Mouse (Mus musculus): ENCODE results near the gene Hsph1.

- TF ChIP-seq CTCF (conservative IDR thresholded peaks at IDR 0.05 in 1 of 2, IDR thresholded peaks at IDR 0.05 in 1 of 2; ENCODE audit: low read depth in 2 of 2, low read length in 2 of 2) (no peak), CHD1 (IDR thresholded peaks at IDR 0.05; ENCODE audit: low read depth, low read length) (no peak), ZC3H11A (IDR thresholded peaks at IDR 0.05; ENCODE audit: low read depth, low read length) (no peak), USF1 (IDR thresholded peaks at IDR 0.05; ENCODE audit: low read depth, low read length) (no peak), EP300 (IDR thresholded peaks at IDR 0.05; ENCODE audit: low read length) (no peak), JUND (conservative IDR thresholded peaks at IDR 0.05; ENCODE audit: low read depth, low read length) (no peak), IRF4 (IDR thresholded peaks at IDR 0.05; ENCODE audit: low read depth, low read length) (no peak), KAT2A (IDR thresholded peaks at IDR 0.05; ENCODE audit: insufficient replicate concordance, low read length) (no peak)
Measured at GRCm38 (mm10) chr5:149612740-149613139, 23.4 kb downstream of the Hsph1 start.

Data from CH12.LX (cell line).